Mouse (Mus musculus): Measurements from ENCODE around the gene Dqx1. TPM values are rescaled to one million over a fixed set of nuclear protein-coding genes. Genes with fewer than 3 reads are reported as not detected.

Dqx1 gene
- polyA plus RNA-seq, 1 experiment from 2014 or later = 1.3 TPM

DNA sequence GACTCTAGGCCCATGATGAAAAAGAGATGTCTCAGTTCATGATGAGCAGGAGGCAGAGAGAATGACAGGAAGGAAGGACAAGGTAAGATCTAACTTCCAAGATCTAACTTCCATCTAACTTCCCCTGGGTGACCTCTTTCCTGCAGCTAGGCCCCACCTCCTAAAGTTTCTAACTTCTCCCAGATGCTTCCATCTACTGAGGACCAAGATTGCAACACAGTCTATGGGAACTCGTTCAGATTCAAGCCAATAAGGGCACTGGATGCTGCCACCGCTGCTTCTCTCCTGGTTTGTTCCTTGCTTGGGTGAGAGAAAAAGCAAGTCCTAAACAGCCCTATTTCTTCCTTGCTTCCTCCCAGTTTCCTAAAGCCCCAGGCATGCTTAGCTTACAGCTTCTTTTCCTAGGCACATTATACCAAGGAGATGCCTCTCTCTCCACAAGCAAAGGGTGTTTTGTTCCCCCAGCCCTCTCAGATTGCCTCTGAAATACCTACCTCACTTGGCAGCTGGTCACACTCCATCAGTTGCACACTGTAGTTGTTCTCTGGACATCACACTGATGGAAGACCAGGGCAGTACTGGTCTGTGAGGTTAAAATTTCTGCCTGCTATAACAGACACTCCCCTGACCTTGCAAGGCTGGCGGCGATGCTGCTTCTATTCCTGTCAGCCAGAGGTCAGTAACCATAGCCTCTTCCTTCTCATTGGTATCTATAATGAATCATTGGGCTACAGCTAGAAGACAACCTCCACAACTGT, 36.6 kb upstream of the Dqx1 start:
- Histone ChIP-seq H3K9me3 (no peaks in the 10 kb centered on the region), H3K36me3 (no peaks in the 10 kb centered on the region), H3K27me3 (no peaks in the 10 kb centered on the region), H3K27ac (no peak overlapping the region), H3K9ac (no peak overlapping the region), H3K4me2 (no peak overlapping the region), H3K4me3 (no peak overlapping the region), H3K4me1 (peaks cover 7% of the 10 kb centered on the region)
- WGBS = 78% methylated on average over 4 of the region's 4 CpGs
- no peak for ATAC-seq (ENCODE audit: insufficient number of reproducible peaks, insufficient read depth, low FRiP score, low TSS enrichment, low read depth)

DNA sequence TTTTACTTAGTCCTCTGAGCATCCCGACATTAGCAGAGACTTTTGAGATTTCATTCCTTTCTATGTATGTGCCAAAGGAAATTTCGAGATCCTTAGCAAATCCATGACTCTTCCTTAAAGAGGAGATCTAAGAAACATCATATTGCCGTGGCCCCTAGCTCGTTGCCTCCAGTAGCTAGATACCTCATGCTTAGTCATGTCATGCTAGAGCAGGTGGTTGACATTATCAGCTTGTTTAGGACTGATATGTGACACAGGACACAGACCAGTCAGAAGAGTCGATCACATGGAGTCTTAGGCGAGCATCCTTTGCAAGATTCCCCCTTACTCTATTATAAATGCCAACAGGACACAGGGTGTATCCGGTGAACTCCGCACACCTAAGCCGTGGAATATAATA, 34.6 kb upstream of the Dqx1 start:
- WGBS = 88% methylated on average over 9 of the region's 9 CpGs
- peaks cover 19% of the 10 kb centered on the region for H3K4me1 ChIP-seq
- ATAC-seq (ENCODE audit: insufficient number of reproducible peaks, insufficient read depth, low FRiP score, low TSS enrichment, low read depth) = no peak

DNA sequence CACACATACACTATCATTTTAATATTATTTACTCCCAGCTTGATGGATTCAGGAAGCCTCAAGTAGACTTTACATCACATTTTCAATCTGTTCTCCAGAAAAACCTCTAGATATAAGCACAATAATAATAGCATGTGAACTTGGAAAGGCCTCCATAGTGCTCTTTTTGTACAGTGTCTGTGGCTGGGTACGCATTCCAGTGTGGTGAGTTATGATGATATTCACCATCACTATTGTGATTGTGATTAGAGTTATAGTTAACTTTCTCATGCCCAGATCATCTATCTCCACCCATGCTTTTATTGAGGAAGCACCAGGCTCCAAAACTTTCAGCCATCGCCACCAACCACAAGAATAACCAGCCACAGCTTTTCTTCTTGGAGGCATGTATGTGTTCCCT, 33.9 kb upstream of the Dqx1 start:
- peaks cover 24% of the 10 kb centered on the region for H3K4me1 ChIP-seq
- 91% methylated on average over 2 of the region's 2 CpGs for WGBS
- H3K36me3 ChIP-seq = no peaks in the 10 kb centered on the region
- H3K27me3 ChIP-seq = peaks cover 1% of the 10 kb centered on the region; the same call in 1 of the 2 replicates
- no peak overlapping the region for H3K4me3 ChIP-seq
- H3K27ac ChIP-seq = no peak overlapping the region
- H3K4me2 ChIP-seq = no peak overlapping the region
- no peak overlapping the region for H3K9ac ChIP-seq
- no peaks in the 10 kb centered on the region for H3K9me3 ChIP-seq
- ATAC-seq (ENCODE audit: insufficient number of reproducible peaks, insufficient read depth, low FRiP score, low TSS enrichment, low read depth) = no peak

More for the DNA sequence above, 34.6 kb upstream of the Dqx1 start:
- no peaks in the 10 kb centered on the region for H3K27me3 ChIP-seq
- H3K4me3 ChIP-seq = no peak overlapping the region
- no peak overlapping the region for H3K9ac ChIP-seq
- H3K36me3 ChIP-seq = no peaks in the 10 kb centered on the region
- no peak overlapping the region for H3K4me2 ChIP-seq
- no peaks in the 10 kb centered on the region for H3K9me3 ChIP-seq
- H3K27ac ChIP-seq = no peak overlapping the region

DNA sequence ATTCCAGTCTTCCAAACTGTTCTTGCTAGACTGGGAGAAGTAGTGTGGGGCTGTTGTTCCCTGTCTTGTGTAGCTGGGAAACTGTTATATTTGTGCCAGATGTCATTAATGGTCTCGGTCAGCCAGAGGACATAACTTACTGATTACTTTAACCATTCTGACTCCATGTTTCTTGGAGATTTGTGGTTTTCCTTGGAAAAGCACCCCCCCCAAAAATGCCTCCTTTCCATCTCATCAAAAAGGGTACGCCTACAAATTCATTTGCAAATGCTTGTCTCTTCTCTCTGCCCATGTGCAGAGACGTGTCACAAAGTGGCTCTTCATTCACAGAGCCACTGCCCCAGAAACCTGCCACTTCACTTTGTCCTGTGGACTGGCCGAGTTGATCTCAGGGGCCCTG, 33.2 kb upstream of the Dqx1 start:
- H3K4me2 ChIP-seq = no peak overlapping the region
- no peaks in the 10 kb centered on the region for H3K9me3 ChIP-seq
- no peak overlapping the region for H3K4me3 ChIP-seq
- ATAC-seq (ENCODE audit: insufficient number of reproducible peaks, insufficient read depth, low FRiP score, low TSS enrichment, low read depth) = no peak
- H3K36me3 ChIP-seq = no peaks in the 10 kb centered on the region
- H3K9ac ChIP-seq = no peak overlapping the region
- H3K27me3 ChIP-seq = peaks cover 8% of the 10 kb centered on the region; the same call in 1 of the 2 replicates
- H3K27ac ChIP-seq = no peak overlapping the region
- WGBS = 46% methylated on average over 4 of the region's 4 CpGs
- H3K4me1 ChIP-seq = peaks cover 30% of the 10 kb centered on the region

DNA sequence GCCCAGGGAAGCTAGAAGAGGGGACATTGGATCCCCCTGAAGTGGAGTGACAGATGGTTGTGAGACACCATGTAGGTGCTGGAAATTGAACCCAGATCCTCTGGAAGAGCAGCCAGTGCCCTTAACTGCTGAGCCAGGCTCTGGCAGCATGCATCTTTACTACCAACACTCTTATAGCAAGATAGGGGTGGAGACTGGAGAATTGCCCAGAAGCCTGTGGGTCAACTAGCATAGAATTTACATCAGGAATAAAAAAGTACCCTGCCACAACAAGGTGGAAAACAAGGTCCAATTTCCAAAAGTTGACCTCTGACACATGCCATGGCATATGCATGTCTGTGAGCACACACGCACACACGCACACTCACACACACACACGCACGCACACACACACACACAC, 32.4 kb upstream of the Dqx1 start:
- no peak overlapping the region for H3K4me2 ChIP-seq
- 91% methylated on average over 4 of the region's 4 CpGs for WGBS
- H3K36me3 ChIP-seq = no peaks in the 10 kb centered on the region
- no peak overlapping the region for H3K9ac ChIP-seq
- H3K4me1 ChIP-seq = peaks cover 38% of the 10 kb centered on the region
- H3K27ac ChIP-seq = no peak overlapping the region
- H3K27me3 ChIP-seq = peaks cover 16% of the 10 kb centered on the region
- no peak for ATAC-seq (ENCODE audit: insufficient number of reproducible peaks, insufficient read depth, low FRiP score, low TSS enrichment, low read depth)
- no peaks in the 10 kb centered on the region for H3K9me3 ChIP-seq
- no peak overlapping the region for H3K4me3 ChIP-seq

DNA sequence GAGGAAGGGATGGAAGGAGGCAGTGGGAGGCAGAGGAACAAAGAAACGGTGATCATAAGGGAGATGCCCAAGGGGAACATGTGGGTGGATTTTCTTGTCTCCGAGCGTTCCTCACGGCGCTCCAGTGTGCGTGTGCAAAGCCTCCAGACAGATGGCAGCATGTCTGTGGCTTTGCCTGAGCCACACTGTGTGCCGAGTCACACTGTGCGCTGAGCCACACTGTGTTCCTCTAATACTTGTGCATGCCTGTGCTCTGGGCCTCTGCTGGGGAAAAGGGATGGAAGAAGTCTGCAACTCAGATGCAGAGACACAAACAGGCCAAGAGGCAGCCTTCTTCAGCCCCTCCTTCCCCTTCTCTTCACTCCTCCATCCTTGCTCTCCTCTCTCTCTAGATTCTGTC, 30.4 kb upstream of the Dqx1 start:
- no peak for ATAC-seq (ENCODE audit: insufficient number of reproducible peaks, insufficient read depth, low FRiP score, low TSS enrichment, low read depth)
- WGBS = 59% methylated on average over 8 of the region's 8 CpGs
- H3K9me3 ChIP-seq = no peaks in the 10 kb centered on the region
- peaks cover 54% of the 10 kb centered on the region for H3K4me1 ChIP-seq
- H3K4me2 ChIP-seq = no peak overlapping the region
- no peak overlapping the region for H3K9ac ChIP-seq
- peaks cover 36% of the 10 kb centered on the region for H3K27me3 ChIP-seq
- H3K27ac ChIP-seq = peak overlapping the region; percentile 57; the same call in 1 of the 2 replicates
- H3K4me3 ChIP-seq = no peak overlapping the region
- no peaks in the 10 kb centered on the region for H3K36me3 ChIP-seq

DNA sequence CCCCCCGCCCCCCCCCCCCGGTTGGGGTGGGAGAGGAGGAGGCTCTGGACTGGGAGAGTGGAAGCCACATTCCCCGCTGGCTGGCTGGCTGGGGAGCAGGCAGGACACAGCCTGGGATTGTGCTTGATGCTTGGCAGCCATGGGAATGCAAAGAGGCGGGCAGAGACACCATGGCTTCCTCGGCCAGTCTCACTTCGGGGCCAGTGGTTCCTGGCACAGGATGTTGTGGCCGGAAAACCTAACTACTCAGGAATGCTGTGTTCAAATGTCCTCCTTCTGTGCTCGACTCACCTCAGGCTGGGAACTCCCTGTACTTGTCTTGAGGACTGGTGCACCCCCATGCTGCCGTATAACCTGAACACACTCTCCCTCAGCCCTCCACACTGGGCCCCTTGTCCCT, 29.9 kb upstream of the Dqx1 start:
- ATAC-seq (ENCODE audit: insufficient number of reproducible peaks, insufficient read depth, low FRiP score, low TSS enrichment, low read depth) = peak; percentile 12
- H3K9me3 ChIP-seq = no peaks in the 10 kb centered on the region
- H3K9ac ChIP-seq = no peak overlapping the region
- H3K36me3 ChIP-seq = no peaks in the 10 kb centered on the region
- no peak overlapping the region for H3K4me3 ChIP-seq
- peak overlapping the region; percentile 57; the same call in 1 of the 2 replicates for H3K27ac ChIP-seq
- H3K4me1 ChIP-seq = peaks cover 58% of the 10 kb centered on the region
- H3K27me3 ChIP-seq = peaks cover 41% of the 10 kb centered on the region
- 36% methylated on average over 8 of the region's 9 CpGs for WGBS
- H3K4me2 ChIP-seq = no peak overlapping the region

DNA sequence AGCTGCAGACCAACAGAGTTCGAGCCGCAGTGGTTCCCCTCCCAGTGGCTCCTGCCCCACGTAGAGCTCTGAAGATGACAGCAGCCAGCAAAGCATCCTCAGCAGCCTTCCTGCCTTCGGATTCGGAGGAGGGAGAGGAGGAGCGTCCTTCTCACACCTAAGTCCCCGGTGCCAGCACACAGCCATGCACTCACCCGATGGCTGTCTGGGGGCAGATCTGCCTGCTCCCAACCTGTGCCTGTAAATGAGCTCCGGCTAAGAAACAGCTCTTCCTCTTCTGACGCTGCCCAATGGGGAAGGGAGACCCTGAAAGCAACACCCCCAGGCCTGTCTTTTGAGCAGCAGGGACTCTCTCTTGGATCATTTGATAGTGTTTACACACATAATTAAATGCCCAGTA, 27.9 kb upstream of the Dqx1 start:
- Histone ChIP-seq H3K27ac (no peak overlapping the region), H3K36me3 (no peaks in the 10 kb centered on the region), H3K9ac (peak overlapping the region; percentile 44), H3K9me3 (no peaks in the 10 kb centered on the region), H3K27me3 (peaks cover 48% of the 10 kb centered on the region), H3K4me2 (no peak overlapping the region), H3K4me1 (peaks cover 69% of the 10 kb centered on the region), H3K4me3 (no peak overlapping the region)
- no peak for ATAC-seq (ENCODE audit: insufficient number of reproducible peaks, insufficient read depth, low FRiP score, low TSS enrichment, low read depth)
- 23% methylated on average over 10 of the region's 10 CpGs for WGBS

DNA sequence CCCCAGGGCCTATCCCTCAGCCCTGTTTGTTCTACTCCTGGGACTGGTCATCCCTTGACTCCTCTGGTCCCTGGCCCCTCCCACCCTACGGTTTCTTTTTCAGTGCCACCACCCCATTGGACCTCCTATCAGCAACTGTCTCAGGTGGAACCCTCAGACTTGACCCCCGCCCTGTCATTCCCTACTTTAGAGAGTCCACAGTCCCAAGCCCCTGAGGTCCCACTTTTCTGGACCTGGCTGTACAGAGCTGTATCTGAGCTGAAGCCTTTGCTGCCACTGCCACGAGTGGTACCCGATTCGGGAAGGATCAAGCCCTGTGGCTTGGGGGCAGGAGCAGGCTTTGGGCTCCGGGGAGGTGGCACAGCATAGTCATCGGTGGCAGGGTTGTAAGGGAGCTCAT, 26.5 kb upstream of the Dqx1 start:
- Histone ChIP-seq H3K36me3 (no peaks in the 10 kb centered on the region), H3K27me3 (peaks cover 48% of the 10 kb centered on the region), H3K4me1 (peaks cover 78% of the 10 kb centered on the region), H3K4me2 (0 out of 2 replicates have a peak overlapping the region, but pooled peaks have one; percentile 88), H3K9me3 (no peaks in the 10 kb centered on the region), H3K4me3 (no peak overlapping the region), H3K27ac (no peak overlapping the region), H3K9ac (0 out of 2 replicates have a peak overlapping the region, but pooled peaks have one; percentile 32)
- ATAC-seq (ENCODE audit: insufficient number of reproducible peaks, insufficient read depth, low FRiP score, low TSS enrichment, low read depth) = no peak
- 64% methylated on average over 7 of the region's 7 CpGs for WGBS

DNA sequence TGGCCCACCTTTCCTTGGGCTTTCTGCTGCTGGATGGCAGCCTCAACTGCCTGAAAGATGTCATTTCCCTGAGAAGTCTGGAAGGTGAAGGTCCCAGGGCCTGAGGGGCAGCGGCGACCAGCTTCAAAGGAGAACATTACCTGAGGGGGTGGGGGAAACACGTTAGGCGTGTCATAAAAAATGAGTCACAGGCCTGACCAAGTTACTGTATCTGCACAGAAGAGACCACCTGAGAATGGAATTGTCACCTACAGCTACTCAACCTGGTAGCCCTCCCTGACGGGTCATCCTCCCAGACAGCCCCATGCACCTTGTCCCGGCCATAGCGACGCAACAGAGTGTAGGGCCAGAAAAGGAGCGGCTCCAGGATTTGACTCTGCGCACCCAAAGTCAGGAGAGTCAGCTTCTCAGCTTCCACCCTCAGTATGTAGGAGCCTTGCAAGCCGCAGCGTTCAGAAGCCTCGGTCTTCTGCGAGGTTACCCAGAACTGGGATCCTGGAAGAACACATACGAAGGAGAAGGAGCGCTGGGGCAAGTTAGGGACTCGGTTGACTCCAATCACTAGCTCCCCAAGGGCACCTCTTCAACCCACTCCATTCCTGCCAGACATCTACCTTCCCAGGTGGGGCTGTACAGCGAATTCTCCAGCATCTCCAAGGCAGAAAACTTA, 25.6 kb upstream of the Dqx1 start:
- H3K4me1 ChIP-seq = peaks cover 76% of the 10 kb centered on the region
- no peak for ATAC-seq (ENCODE audit: insufficient number of reproducible peaks, insufficient read depth, low FRiP score, low TSS enrichment, low read depth)
- whole genome bisulfite sequencing = 19% methylated on average over 18 of the region's 18 CpGs
- peak overlapping the region; percentile 59 for H3K4me3 ChIP-seq
- H3K9me3 ChIP-seq = no peaks in the 10 kb centered on the region
- H3K4me2 ChIP-seq = peak overlapping the region; percentile 88
- peaks cover 48% of the 10 kb centered on the region for H3K27me3 ChIP-seq
- peak overlapping the region; percentile 73 for H3K9ac ChIP-seq
- no peak overlapping the region for H3K27ac ChIP-seq
- no peaks in the 10 kb centered on the region for H3K36me3 ChIP-seq

DNA sequence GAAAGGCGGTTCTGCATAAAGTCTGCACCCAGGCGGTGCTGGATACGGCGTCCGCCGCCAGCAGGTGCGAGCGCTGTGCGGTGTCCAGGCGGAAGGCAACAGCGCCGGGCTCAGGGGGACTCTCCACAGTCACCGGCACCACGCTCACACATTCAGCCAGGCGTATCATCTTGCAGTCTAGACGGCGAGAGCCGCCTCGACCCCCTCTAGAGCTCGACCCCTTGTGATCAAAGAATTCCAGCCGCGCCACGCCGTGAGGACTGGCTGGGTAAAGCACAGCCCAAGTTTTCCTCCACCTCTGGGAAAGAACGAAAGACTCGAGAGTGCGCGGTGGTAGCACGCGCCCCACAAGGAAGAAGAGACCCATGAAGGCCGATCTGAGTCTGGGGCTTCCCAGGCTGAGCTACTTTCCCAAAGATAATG, 24.9 kb upstream of the Dqx1 start:
- peak overlapping the region; percentile 88 for H3K4me2 ChIP-seq
- H3K27me3 ChIP-seq = peaks cover 48% of the 10 kb centered on the region
- WGBS = under 1% methylated on average over 31 of the region's 31 CpGs
- peak overlapping the region; percentile 59 for H3K4me3 ChIP-seq
- H3K9me3 ChIP-seq = no peaks in the 10 kb centered on the region
- H3K9ac ChIP-seq = peak overlapping the region; percentile 73
- H3K4me1 ChIP-seq = peaks cover 69% of the 10 kb centered on the region
- ATAC-seq (ENCODE audit: insufficient number of reproducible peaks, insufficient read depth, low FRiP score, low TSS enrichment, low read depth) = peak; percentile 4; the same call in 1 of the 2 replicates
- H3K36me3 ChIP-seq = no peaks in the 10 kb centered on the region
- peak overlapping the region; percentile 75 for H3K27ac ChIP-seq

Measured in embryonic facial prominence, embryonic 13.5 days (tissue).